Mouse (Mus musculus) MEL (cell line): ENCODE measurements around the gene Olfr190.
"Not testable (repeated sequence)": the region's sequence is repeated elsewhere in the genome, so short reads cannot be mapped to it uniquely, and the experiment has no call there.

Experiments used
- CTCF ChIP-seq, 3 experiments: IDR thresholded peaks in 2 of 3; conservative IDR thresholded peaks in 1 of 3; 2 replicates each; pipeline ENCODE4 v1.5.1; 2011 to 2012; ENCODE audit warnings: low read length in 3 of 3, low read depth in 2 of 3, mild to moderate bottlenecking in 2 of 3, improper control_type of control experiment in 1 of 3, inconsistent platforms in 1 of 3, mixed read lengths in 1 of 3, moderate library complexity in 1 of 3; ENCODE audit not compliant: control insufficient read depth in 1 of 3, insufficient read depth in 1 of 3, poor library complexity in 1 of 3, severe bottlenecking in 1 of 3
- ELF1 ChIP-seq: IDR thresholded peaks from 2 replicates; pipeline ENCODE4 v1.6.1; 2014; ENCODE audit warnings: low read depth, mild to moderate bottlenecking, inconsistent platforms, low read length, improper control_type of control experiment, moderate library complexity
- EP300 ChIP-seq, 2 experiments: IDR thresholded peaks; 2 replicates each; pipeline ENCODE4 v1.6.1; 2011; ENCODE audit warnings: improper control_type of control experiment in 2 of 2, low read length in 2 of 2, low read depth in 1 of 2, mild to moderate bottlenecking in 1 of 2
- POLR2A ChIP-seq, 2 experiments: IDR thresholded peaks; 2 replicates each; pipeline ENCODE4 v1.6.1; 2011 to 2012; ENCODE audit warnings: low read length in 2 of 2, mild to moderate bottlenecking in 2 of 2, control low read depth in 1 of 2, improper control_type of control experiment in 1 of 2, low read depth in 1 of 2, moderate library complexity in 1 of 2; ENCODE audit not compliant: control insufficient read depth in 1 of 2, insufficient read depth in 1 of 2, poor library complexity in 1 of 2
- RAD21 ChIP-seq: IDR thresholded peaks from 2 replicates; pipeline ENCODE4 v1.6.1; 2011; ENCODE audit warnings: mild to moderate bottlenecking, low read depth, low read length, improper control_type of control experiment
- ZKSCAN1 ChIP-seq: IDR thresholded peaks from 2 replicates; pipeline ENCODE4 v1.6.1; 2012; ENCODE audit warnings: low read depth, mild to moderate bottlenecking, inconsistent platforms, low read length, improper control_type of control experiment, moderate library complexity

- not testable (repeated sequence) for TF ChIP-seq ELF1; ZKSCAN1; POLR2A (IDR thresholded peaks at IDR 0.05; ENCODE audit: control insufficient read depth in 1 of 2, insufficient read depth in 1 of 2, low read depth in 1 of 2, low read length in 2 of 2, poor library complexity in 1 of 2); EP300 (IDR thresholded peaks at IDR 0.05; ENCODE audit: low read depth in 1 of 2, low read length in 2 of 2); CTCF (IDR thresholded peaks at IDR 0.05 in 2 of 3, conservative IDR thresholded peaks at IDR 0.05 in 1 of 3; ENCODE audit: control insufficient read depth in 1 of 3, insufficient read depth in 1 of 3, low read depth in 2 of 3, low read length in 3 of 3, poor library complexity in 1 of 3, severe bottlenecking in 1 of 3); RAD21
Observed at GRCm38 (mm10) chr16:59062411-59062810, 15.4 kb downstream of the Olfr190 start.
